Mouse (Mus musculus): Measurements from ENCODE around the gene 4930432M17Rik. TPM values are rescaled to one million over a fixed set of nuclear protein-coding genes. Genes with fewer than 3 reads are reported as not detected.

Gene 4930432M17Rik
- polyA plus RNA-seq, 2 experiments, result not detected

- Histone ChIP-seq H3K27ac (no peak overlapping the region), H3K9me3 (ENCODE audit: control insufficient read depth, low read length) (no peaks in the 10 kb centered on the region), H3K4me2 (ENCODE audit: low read depth) (no peak overlapping the region), H3K36me3 (replicated peaks; ENCODE audit: control insufficient read depth, insufficient read depth, low read depth) (no peaks in the 10 kb centered on the region), H3K9ac (replicated peaks) (no peak overlapping the region), H3K4me3 (ENCODE audit: insufficient read depth in 1 of 2, low read depth in 2 of 2, low read length in 2 of 2) (no peak overlapping the region), H3K27me3 (ENCODE audit: control insufficient read depth, insufficient read depth, low read length) (no peaks in the 10 kb centered on the region), H3K4me1 (replicated peaks; ENCODE audit: control insufficient read depth in 2 of 2, insufficient read depth in 2 of 2, low read length in 1 of 2) (no peaks in the 10 kb centered on the region)
- TF ChIP-seq CTCF (IDR thresholded peaks at IDR 0.05; ENCODE audit: low read depth) (no peak), EP300 (IDR thresholded peaks at IDR 0.05; ENCODE audit: low read depth) (no peak)
- 41% methylated on average over 7 of the region's 7 CpGs for WGBS (ENCODE audit: insufficient replicate concordance)
- DNase-seq (ENCODE audit: low read depth in 3 of 3, low spot score in 3 of 3) (no peak), ATAC-seq (ENCODE audit: insufficient read depth) (no peak)
Observed at GRCm38 (mm10) chr3:121703155-121703879, 32.8 kb downstream of the 4930432M17Rik start.

- H3K4me1 ChIP-seq (replicated peaks; ENCODE audit: control insufficient read depth in 2 of 2, insufficient read depth in 2 of 2, low read length in 1 of 2), result no peaks in the 10 kb centered on the region
- H3K4me2 ChIP-seq (ENCODE audit: low read depth), result no peak overlapping the region
- no peak for ATAC-seq (ENCODE audit: insufficient read depth)
- H3K36me3 ChIP-seq (replicated peaks; ENCODE audit: control insufficient read depth, insufficient read depth, low read depth), result no peaks in the 10 kb centered on the region
- no peak for DNase-seq (ENCODE audit: low read depth in 3 of 3, low spot score in 3 of 3)
- no peak overlapping the region for H3K27ac ChIP-seq
- 70% methylated on average over 3 of the region's 3 CpGs for WGBS (ENCODE audit: insufficient replicate concordance)
- no peaks in the 10 kb centered on the region for H3K9me3 ChIP-seq (ENCODE audit: control insufficient read depth, low read length)
- H3K4me3 ChIP-seq (ENCODE audit: insufficient read depth in 1 of 2, low read depth in 2 of 2, low read length in 2 of 2), result no peak overlapping the region
- TF ChIP-seq EP300 (IDR thresholded peaks at IDR 0.05; ENCODE audit: low read depth) (no peak), CTCF (IDR thresholded peaks at IDR 0.05; ENCODE audit: low read depth) (no peak)
- H3K9ac ChIP-seq (replicated peaks), result no peak overlapping the region
- no peaks in the 10 kb centered on the region for H3K27me3 ChIP-seq (ENCODE audit: control insufficient read depth, insufficient read depth, low read length)
Observed at GRCm38 (mm10) chr3:121703880-121704243, 33.3 kb downstream of the 4930432M17Rik start.

GRCm38 (mm10) chr3:121706087-121706486 is 35.5 kb downstream of the 4930432M17Rik start:
- ATAC-seq (ENCODE audit: insufficient read depth) (no peak), DNase-seq (ENCODE audit: low read depth in 3 of 3, low spot score in 3 of 3) (no peak)
- no peaks in the 10 kb centered on the region for H3K27me3 ChIP-seq (ENCODE audit: control insufficient read depth, insufficient read depth, low read length)
- no peak overlapping the region for H3K4me2 ChIP-seq (ENCODE audit: low read depth)
- TF ChIP-seq EP300 (IDR thresholded peaks at IDR 0.05; ENCODE audit: low read depth) (no peak), CTCF (IDR thresholded peaks at IDR 0.05; ENCODE audit: low read depth) (no peak)
- H3K27ac ChIP-seq, result no peak overlapping the region
- no peaks in the 10 kb centered on the region for H3K9me3 ChIP-seq (ENCODE audit: control insufficient read depth, low read length)
- no peaks in the 10 kb centered on the region for H3K4me1 ChIP-seq (replicated peaks; ENCODE audit: control insufficient read depth in 2 of 2, insufficient read depth in 2 of 2, low read length in 1 of 2)
- WGBS (ENCODE audit: insufficient replicate concordance), result 56% methylated on average over 5 of the region's 5 CpGs
- H3K36me3 ChIP-seq (replicated peaks; ENCODE audit: control insufficient read depth, insufficient read depth, low read depth), result no peaks in the 10 kb centered on the region
- no peak overlapping the region for H3K4me3 ChIP-seq (ENCODE audit: insufficient read depth in 1 of 2, low read depth in 2 of 2, low read length in 2 of 2)
- H3K9ac ChIP-seq (replicated peaks), result no peak overlapping the region

- 68% methylated on average over 4 of the region's 4 CpGs for WGBS (ENCODE audit: insufficient replicate concordance)
- Histone ChIP-seq H3K4me1 (replicated peaks; ENCODE audit: control insufficient read depth in 2 of 2, insufficient read depth in 2 of 2, low read length in 1 of 2) (no peaks in the 10 kb centered on the region), H3K36me3 (replicated peaks; ENCODE audit: control insufficient read depth, insufficient read depth, low read depth) (no peaks in the 10 kb centered on the region), H3K4me2 (ENCODE audit: low read depth) (no peak overlapping the region), H3K27ac (no peak overlapping the region), H3K27me3 (ENCODE audit: control insufficient read depth, insufficient read depth, low read length) (no peaks in the 10 kb centered on the region), H3K4me3 (ENCODE audit: insufficient read depth in 1 of 2, low read depth in 2 of 2, low read length in 2 of 2) (no peak overlapping the region), H3K9ac (replicated peaks) (no peak overlapping the region), H3K9me3 (ENCODE audit: control insufficient read depth, low read length) (no peaks in the 10 kb centered on the region)
- ATAC-seq (ENCODE audit: insufficient read depth) (no peak), DNase-seq (ENCODE audit: low read depth in 3 of 3, low spot score in 3 of 3) (no peak)
- no peak for TF ChIP-seq EP300 (IDR thresholded peaks at IDR 0.05; ENCODE audit: low read depth)
- no peak for TF ChIP-seq CTCF (IDR thresholded peaks at IDR 0.05; ENCODE audit: low read depth)
Observed at GRCm38 (mm10) chr3:121707106-121707505, 36.5 kb downstream of the 4930432M17Rik start.

- Histone ChIP-seq H3K4me2 (ENCODE audit: low read depth) (no peak overlapping the region), H3K27me3 (ENCODE audit: control insufficient read depth, insufficient read depth, low read length) (no peaks in the 10 kb centered on the region), H3K4me3 (ENCODE audit: insufficient read depth in 1 of 2, low read depth in 2 of 2, low read length in 2 of 2) (no peak overlapping the region), H3K36me3 (replicated peaks; ENCODE audit: control insufficient read depth, insufficient read depth, low read depth) (no peaks in the 10 kb centered on the region), H3K4me1 (replicated peaks; ENCODE audit: control insufficient read depth in 2 of 2, insufficient read depth in 2 of 2, low read length in 1 of 2) (0 out of 4 replicates have a peak, but pooled peaks cover 0 to 5% of the 10 kb centered on the region in 2 experiments), H3K9me3 (ENCODE audit: control insufficient read depth, low read length) (no peaks in the 10 kb centered on the region), H3K9ac (replicated peaks) (no peak overlapping the region), H3K27ac (no peak overlapping the region)
- TF ChIP-seq CTCF (IDR thresholded peaks at IDR 0.05; ENCODE audit: low read depth) (no peak), EP300 (IDR thresholded peaks at IDR 0.05; ENCODE audit: low read depth) (no peak)
- ATAC-seq (ENCODE audit: insufficient read depth) (no peak), DNase-seq (ENCODE audit: low read depth in 3 of 3, low spot score in 3 of 3) (no peak)
- 51% methylated on average over 7 of the region's 7 CpGs for WGBS (ENCODE audit: insufficient replicate concordance)
Observed at GRCm38 (mm10) chr3:121710894-121711531, 40.5 kb downstream of the 4930432M17Rik start.
